ENCODE assay signal across 8 mouse cellular contexts in genomic region chr11:69061255-69061912, GRCm38 (mm10). TPM values are rescaled to one million over a fixed set of nuclear protein-coding genes. Genes with fewer than 3 reads are reported as not detected.
DNase-seq lines count a peak whose midpoint lies in the region; ATAC-seq and TF ChIP-seq lines count a peak whose summit lies in the region.

No protein-coding gene starts in this region.

- peaks cover 10% of the 10 kb centered on the region; the same call in 1 of the 2 replicates for H3K79me2 ChIP-seq in MEL (ENCODE audit: control insufficient read depth, insufficient read depth, low read length, poor library complexity)

- H3K4me1 ChIP-seq in heart, embryonic 10.5 days: peaks cover 44% of the 10 kb centered on the region
- H3K4me1 ChIP-seq in MEL (ENCODE audit: control insufficient read depth in 1 of 2, insufficient read depth in 2 of 2, low read length in 2 of 2): peaks cover 0 to 13% of the 10 kb centered on the region in 2 experiments; a peak in 2 of 4 replicates
- peaks cover 39% of the 10 kb centered on the region for H3K4me1 ChIP-seq in forebrain, embryonic 16.5 days (replicated peaks; ENCODE audit: control insufficient read depth, insufficient read depth, low read length)
- peaks cover 58% of the 10 kb centered on the region for H3K4me1 ChIP-seq in liver, embryonic 13.5 days (replicated peaks)

- peak overlapping the region; percentile 80 for H3K9ac ChIP-seq in MEL (ENCODE audit: control insufficient read depth, low read depth, low read length, poor library complexity, severe bottlenecking)
- no peak overlapping the region for H3K9ac ChIP-seq in forebrain, embryonic 16.5 days (replicated peaks; ENCODE audit: low read depth, low read length)
- peak overlapping the region; percentile 97 for H3K9ac ChIP-seq in liver, embryonic 13.5 days

- TF ChIP-seq RAD21 in MEL (IDR thresholded peaks at IDR 0.05; ENCODE audit: low read depth, low read length): no peak

- no peak for TF ChIP-seq EP300 in MEL (IDR thresholded peaks at IDR 0.05; ENCODE audit: low read depth in 1 of 2, low read length in 2 of 2)

- H3K27ac ChIP-seq in heart, embryonic 10.5 days: peak overlapping the region; percentile 95
- H3K27ac ChIP-seq in MEL (ENCODE audit: control insufficient read depth, low read depth, low read length): no peak overlapping the region
- no peak overlapping the region for H3K27ac ChIP-seq in forebrain, embryonic 16.5 days (ENCODE audit: low read length)
- peak overlapping the region; percentile 90; the same call in 1 of the 2 replicates for H3K27ac ChIP-seq in liver, embryonic 13.5 days

- TF ChIP-seq POLR2A in MEL (IDR thresholded peaks at IDR 0.05; ENCODE audit: control insufficient read depth in 1 of 2, insufficient read depth in 1 of 2, low read depth in 1 of 2, low read length in 2 of 2, poor library complexity in 1 of 2): no peak

- H3K27me3 ChIP-seq in heart, embryonic 10.5 days (ENCODE audit: insufficient read depth, poor library complexity, severe bottlenecking): no peaks in the 10 kb centered on the region
- no peaks in the 10 kb centered on the region for H3K27me3 ChIP-seq in MEL (ENCODE audit: control insufficient read depth in 1 of 2, insufficient read depth in 2 of 2, low read length in 2 of 2)
- no peaks in the 10 kb centered on the region for H3K27me3 ChIP-seq in forebrain, embryonic 16.5 days (replicated peaks; ENCODE audit: control insufficient read depth, insufficient read depth, low read length)
- H3K27me3 ChIP-seq in liver, embryonic 13.5 days: no peaks in the 10 kb centered on the region

- WGBS in heart, embryonic 10.5 days: 7% methylated on average over 17 of the region's 17 CpGs
- WGBS in forebrain, embryonic 16.5 days: 11% methylated on average over 17 of the region's 17 CpGs
- WGBS in liver, embryonic 13.5 days (ENCODE audit: insufficient replicate concordance): 26% methylated on average over 17 of the region's 17 CpGs

- peak overlapping the region; percentile 89 for H3K4me2 ChIP-seq in forebrain, embryonic 16.5 days (ENCODE audit: low read length)
- H3K4me2 ChIP-seq in liver, embryonic 13.5 days: peak overlapping the region; percentile 99

- H3K36me3 ChIP-seq in heart, embryonic 10.5 days: no peaks in the 10 kb centered on the region
- peaks cover 0 to 6% of the 10 kb centered on the region in 2 experiments; a peak in 2 of 4 replicates for H3K36me3 ChIP-seq in MEL (ENCODE audit: control insufficient read depth in 1 of 2, insufficient read depth in 2 of 2, low read length in 2 of 2)
- no peaks in the 10 kb centered on the region for H3K36me3 ChIP-seq in forebrain, embryonic 16.5 days (ENCODE audit: control insufficient read depth, insufficient read depth)
- no peaks in the 10 kb centered on the region for H3K36me3 ChIP-seq in liver, embryonic 13.5 days

- peak overlapping the region; percentile 81 for H3K4me3 ChIP-seq in heart, embryonic 10.5 days
- H3K4me3 ChIP-seq in MEL (ENCODE audit: control insufficient read depth in 1 of 2, insufficient read depth in 1 of 2, low read depth in 2 of 2, low read length in 2 of 2): peak overlapping the region; percentile 84 to 87
- H3K4me3 ChIP-seq in forebrain, embryonic 16.5 days (replicated peaks; ENCODE audit: low read length): peak overlapping the region; percentile 95
- peak overlapping the region; percentile 96 for H3K4me3 ChIP-seq in liver, embryonic 13.5 days (replicated peaks)

- TF ChIP-seq CTCF in MEL (IDR thresholded peaks at IDR 0.05 in 2 of 3, conservative IDR thresholded peaks at IDR 0.05 in 1 of 3; ENCODE audit: control insufficient read depth in 1 of 3, insufficient read depth in 1 of 3, low read depth in 2 of 3, low read length in 3 of 3, poor library complexity in 1 of 3, severe bottlenecking in 1 of 3): no peak

- DNase-seq in heart, embryonic 10.5 days (ENCODE audit: low spot score): no peak
- no peak for DNase-seq in heart, adult 8-10 months (ENCODE audit: low spot score)
- DNase-seq in MEL (ENCODE audit: low read depth, low spot score): peak; percentile 64
- DNase-seq in liver, embryonic 13.5 days: no peak
- DNase-seq in c-Kit-positive CD71-positive TER-119-positive erythroid progenitor cells, embryonic 14.5 days (ENCODE audit: low spot score): no peak
- DNase-seq in right cerebral cortex, postnatal 36 days (ENCODE audit: low spot score in 2 of 2): no peak
- DNase-seq in right cerebral cortex, postnatal 14 days: no peak

- no peak for ATAC-seq in forebrain, embryonic 16.5 days
- ATAC-seq in liver, embryonic 13.5 days (ENCODE audit: low read depth): no peak

- no peaks in the 10 kb centered on the region for H3K9me3 ChIP-seq in heart, embryonic 10.5 days
- H3K9me3 ChIP-seq in MEL (replicated peaks; ENCODE audit: insufficient read depth, low read length): no peaks in the 10 kb centered on the region
- no peaks in the 10 kb centered on the region for H3K9me3 ChIP-seq in forebrain, embryonic 16.5 days (ENCODE audit: control insufficient read depth, low read length)
- H3K9me3 ChIP-seq in liver, embryonic 13.5 days (replicated peaks): no peaks in the 10 kb centered on the region

TF ChIP-seq in MEL, 35 proteins besides CTCF, POLR2A, EP300 and RAD21 (continues in another document):
- TF ChIP-seq MAZ (IDR thresholded peaks at IDR 0.05; ENCODE audit: low read depth, low read length) (0 out of 2 replicates have a peak, but pooled peaks have one; percentile 15), MEF2A (IDR thresholded peaks at IDR 0.05; ENCODE audit: extremely low read depth, insufficient replicate concordance, low read depth, low read length, poor library complexity, severe bottlenecking) (no peak), GATA1 (IDR thresholded peaks at IDR 0.05; ENCODE audit: low read depth, low read length) (no peak), USF2 (IDR thresholded peaks at IDR 0.05; ENCODE audit: borderline replicate concordance in 1 of 2, insufficient read depth in 1 of 2, low read depth in 1 of 2, low read length in 2 of 2) (no peak), SMC3 (IDR thresholded peaks at IDR 0.05; ENCODE audit: low read depth, low read length) (no peak), ZKSCAN1 (IDR thresholded peaks at IDR 0.05; ENCODE audit: low read depth, low read length) (no peak), JUND (IDR thresholded peaks at IDR 0.05; ENCODE audit: low read depth, low read length) (no peak), NELFE (IDR thresholded peaks at IDR 0.05; ENCODE audit: low read depth, low read length) (no peak), KAT2A (conservative IDR thresholded peaks at IDR 0.05; ENCODE audit: low read depth, low read length) (no peak), TAL1 (IDR thresholded peaks at IDR 0.05; ENCODE audit: low read length) (no peak), UBTF (IDR thresholded peaks at IDR 0.05; ENCODE audit: borderline replicate concordance, insufficient read depth, low read depth, low read length) (no peak), ELF1 (IDR thresholded peaks at IDR 0.05; ENCODE audit: low read depth, low read length) (no peak)

RNA-seq across cellular contexts. Expression of gene Borcs6, which starts 1.9 kb away (rescaled TPM):
- 8.2 and 9.0 TPM in 2 replicates for polyA plus RNA-seq in heart, embryonic 10.5 days (2016; fragmentation: Nextera tagmentation; extraction: Ambion mirVana)
- total RNA-seq in heart, adult 8-10 months (2022): 10 to 100 TPM; 16.1 to 18.7 (median 17.1) TPM
- total RNA-seq in MEL (2012; rRNA removed): 9.2 and 10.2 TPM in 2 replicates
- 1 to 10 TPM in 1 of 2 experiments, not detected in 1; 9.3 TPM for polyA plus RNA-seq in MEL (2012; ENCODE audit: insufficient read depth in 1 of 2, insufficient read length in 2 of 2, low read depth in 1 of 2, low replicate concordance in 2 of 2, missing spikeins in 1 of 2)
- 11.4 and 12.3 TPM in 2 replicates for polyA plus RNA-seq in forebrain, embryonic 16.5 days (2015; fragmentation: Nextera tagmentation; extraction: Ambion mirVana)
- polyA plus RNA-seq in liver, embryonic 13.5 days (2015; fragmentation: Nextera tagmentation; extraction: Ambion mirVana): 3.5 TPM in 2 replicates

RNA-seq across cellular contexts. Expression of gene Tmem107, which starts 9.2 kb away (rescaled TPM):
- 29.1 and 30.4 TPM in 2 replicates for polyA plus RNA-seq in heart, embryonic 10.5 days (2016; fragmentation: Nextera tagmentation; extraction: Ambion mirVana)
- total RNA-seq in heart, adult 8-10 months (2022): 1 to 10 TPM; 6.3 to 8.4 (median 7.5) TPM
- 44.8 and 47.0 TPM in 2 replicates for total RNA-seq in MEL (2012; rRNA removed)
- polyA plus RNA-seq in MEL (2012; ENCODE audit: insufficient read depth in 1 of 2, insufficient read length in 2 of 2, low read depth in 1 of 2, low replicate concordance in 2 of 2, missing spikeins in 1 of 2): 10 to 100 TPM in 1 of 2 experiments, not detected in 1; 79.5 TPM
- 43.7 and 48.4 TPM in 2 replicates for polyA plus RNA-seq in forebrain, embryonic 16.5 days (2015; fragmentation: Nextera tagmentation; extraction: Ambion mirVana)
- polyA plus RNA-seq in liver, embryonic 13.5 days (2015; fragmentation: Nextera tagmentation; extraction: Ambion mirVana): 30.8 and 31.7 TPM in 2 replicates

RNA-seq across cellular contexts. Expression of gene Aurkb, which starts 15.9 kb away (rescaled TPM):
- polyA plus RNA-seq in heart, embryonic 10.5 days (2016; fragmentation: Nextera tagmentation; extraction: Ambion mirVana): 110 and 147 TPM in 2 replicates
- under 1 TPM in 2 of 4 experiments, not detected in 2; 0.33 to 0.75 TPM for total RNA-seq in heart, adult 8-10 months (2022)
- total RNA-seq in MEL (2012; rRNA removed): 120 and 124 TPM in 2 replicates
- polyA plus RNA-seq in MEL (2012; ENCODE audit: insufficient read depth in 1 of 2, insufficient read length in 2 of 2, low read depth in 1 of 2, low replicate concordance in 2 of 2, missing spikeins in 1 of 2): 100 to 1,000 TPM; 159 to 170 TPM
- 56.7 and 68.2 TPM in 2 replicates for polyA plus RNA-seq in forebrain, embryonic 16.5 days (2015; fragmentation: Nextera tagmentation; extraction: Ambion mirVana)
- polyA plus RNA-seq in liver, embryonic 13.5 days (2015; fragmentation: Nextera tagmentation; extraction: Ambion mirVana): 116 and 123 TPM in 2 replicates

RNA-seq across cellular contexts. Expression of gene Vamp2, which starts 26.9 kb away (rescaled TPM):
- polyA plus RNA-seq in heart, embryonic 10.5 days (2016; fragmentation: Nextera tagmentation; extraction: Ambion mirVana): 85.8 and 93.0 TPM in 2 replicates
- total RNA-seq in heart, adult 8-10 months (2022): 10 to 100 TPM; 57.1 to 72.2 (median 68.6) TPM
- 3.3 and 4.2 TPM in 2 replicates for total RNA-seq in MEL (2012; rRNA removed)
- 10 to 100 TPM in 1 of 2 experiments, not detected in 1; 28.9 TPM for polyA plus RNA-seq in MEL (2012; ENCODE audit: insufficient read depth in 1 of 2, insufficient read length in 2 of 2, low read depth in 1 of 2, low replicate concordance in 2 of 2, missing spikeins in 1 of 2)
- 217 and 259 TPM in 2 replicates for polyA plus RNA-seq in forebrain, embryonic 16.5 days (2015; fragmentation: Nextera tagmentation; extraction: Ambion mirVana)
- polyA plus RNA-seq in liver, embryonic 13.5 days (2015; fragmentation: Nextera tagmentation; extraction: Ambion mirVana): 12.5 and 15.9 TPM in 2 replicates

RNA-seq across cellular contexts. Expression of gene Per1, which starts 33.6 kb away (rescaled TPM):
- polyA plus RNA-seq in heart, embryonic 10.5 days (2016; fragmentation: Nextera tagmentation; extraction: Ambion mirVana): 8.0 and 8.8 TPM in 2 replicates
- total RNA-seq in heart, adult 8-10 months (2022): 10 to 100 TPM; 33.3 to 81.2 (median 48.5) TPM
- total RNA-seq in MEL (2012; rRNA removed): 4.5 and 5.6 TPM in 2 replicates
- 10 to 100 TPM in 1 of 2 experiments, not detected in 1; 34.9 TPM for polyA plus RNA-seq in MEL (2012; ENCODE audit: insufficient read depth in 1 of 2, insufficient read length in 2 of 2, low read depth in 1 of 2, low replicate concordance in 2 of 2, missing spikeins in 1 of 2)
- polyA plus RNA-seq in forebrain, embryonic 16.5 days (2015; fragmentation: Nextera tagmentation; extraction: Ambion mirVana): 11.8 and 12.1 TPM in 2 replicates
- polyA plus RNA-seq in liver, embryonic 13.5 days (2015; fragmentation: Nextera tagmentation; extraction: Ambion mirVana): 1.9 TPM in 2 replicates

Comparison
In these comparisons a context has a peak if more than half of its experiments do, and no peak if none do; other contexts are left out.
1. H3K27ac ChIP-seq: peak in heart, embryonic 10.5 days (single experiment) and liver, embryonic 13.5 days (single experiment); none in MEL (single experiment) and forebrain, embryonic 16.5 days (single experiment).
2. Peak in every context shown above with its lines, with median percentiles within 50 percentile points of each other: H3K4me3 ChIP-seq.